Mouse (Mus musculus) yolk sac, embryonic 10.5 days (tissue): ENCODE data around the gene 9130008F23Rik.
A peak's percentile ranks its signal among the peaks of the same experiment; 100 is the strongest.

Source experiments
- DNase-seq: peaks from one replicate; pipeline ENCODE4 v3.0.0-alpha.2; 2017; ENCODE audit warnings: low spot score

9130008F23Rik gene

DNA sequence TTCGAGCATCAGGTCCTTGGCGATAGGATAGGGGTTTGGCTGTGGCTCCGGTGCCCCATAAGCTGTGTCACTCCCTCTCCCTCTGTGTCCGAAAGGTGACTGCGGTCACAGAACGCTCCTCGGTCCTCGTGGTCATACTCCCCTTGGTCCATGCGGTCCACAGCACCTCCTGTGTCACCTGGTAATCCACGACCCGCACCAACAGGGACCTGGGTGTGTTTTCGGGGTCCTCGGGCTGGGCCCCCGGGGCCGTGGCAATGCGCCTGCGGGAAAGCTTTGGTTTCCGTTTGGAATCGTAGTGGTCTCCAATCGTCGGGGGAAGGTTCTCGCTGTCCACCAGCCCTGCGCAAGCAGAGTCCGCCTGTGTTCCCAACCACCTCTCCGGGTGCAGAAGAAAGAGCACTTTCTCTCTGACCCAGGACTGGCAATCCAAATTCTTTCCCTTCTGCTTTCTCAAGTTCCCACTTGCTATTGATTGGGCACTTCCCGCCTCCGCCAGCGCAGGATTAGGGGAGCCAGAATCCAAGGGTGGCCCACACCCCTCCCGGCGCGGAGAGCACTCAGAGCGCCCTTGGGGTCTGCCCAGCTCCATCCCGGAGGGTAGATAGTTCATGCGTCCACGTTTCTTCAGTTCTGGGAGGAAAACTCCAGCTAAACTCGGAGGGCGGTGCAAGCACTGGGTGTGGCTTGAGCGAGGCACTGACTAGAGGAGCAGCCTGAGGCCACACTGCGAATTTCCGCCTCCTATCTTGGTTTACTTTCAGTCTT, at the start of gene 9130008F23Rik:
TSS of gene 9130008F23Rik (minus strand) at position 636 of the 768 bp plus-strand sequence.
- DNase-seq = peak; percentile 67

DNA sequence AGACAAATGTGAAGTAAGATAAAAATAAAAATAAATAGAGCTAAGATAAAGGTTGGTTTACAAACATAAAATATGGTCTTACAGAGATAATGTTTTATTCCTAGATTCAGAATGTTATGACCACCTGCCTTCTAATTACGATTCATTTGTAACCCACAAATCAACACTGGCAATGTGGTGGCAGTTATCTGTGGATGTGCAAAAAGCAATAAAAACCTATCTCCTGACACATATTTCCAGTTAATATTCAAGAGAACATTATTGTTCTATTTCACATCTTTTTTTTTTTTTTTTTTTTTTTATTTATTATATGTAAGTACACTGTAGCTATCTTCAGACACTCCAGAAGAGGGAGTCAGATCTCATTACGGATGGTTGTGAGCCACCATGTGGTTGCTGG, 35.1 kb upstream of the 9130008F23Rik start:
- no peak for DNase-seq

DNA sequence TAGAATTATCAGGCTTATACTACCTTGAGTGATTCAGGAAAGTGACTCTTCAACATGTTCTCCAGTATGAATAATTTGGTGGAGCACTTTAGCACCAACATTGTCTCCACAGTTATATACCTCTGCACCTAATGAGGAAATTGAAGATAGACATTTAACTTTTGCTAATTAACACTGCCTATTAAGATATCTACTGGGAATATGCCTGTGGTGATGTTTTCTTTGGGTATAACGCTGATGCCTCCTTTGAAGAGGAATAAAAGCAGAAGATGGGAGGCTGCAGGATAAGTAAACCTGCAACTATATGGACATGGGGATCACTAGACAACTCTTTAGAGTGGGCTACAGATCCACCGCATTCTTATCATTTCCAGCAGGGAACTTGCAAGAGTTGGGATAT, 33.9 kb upstream of the 9130008F23Rik start, which contains the start of gene Glyatl3:
TSS of gene Glyatl3 (minus strand) at position 101 of the 400 bp plus-strand sequence.
- no peak for DNase-seq

DNA sequence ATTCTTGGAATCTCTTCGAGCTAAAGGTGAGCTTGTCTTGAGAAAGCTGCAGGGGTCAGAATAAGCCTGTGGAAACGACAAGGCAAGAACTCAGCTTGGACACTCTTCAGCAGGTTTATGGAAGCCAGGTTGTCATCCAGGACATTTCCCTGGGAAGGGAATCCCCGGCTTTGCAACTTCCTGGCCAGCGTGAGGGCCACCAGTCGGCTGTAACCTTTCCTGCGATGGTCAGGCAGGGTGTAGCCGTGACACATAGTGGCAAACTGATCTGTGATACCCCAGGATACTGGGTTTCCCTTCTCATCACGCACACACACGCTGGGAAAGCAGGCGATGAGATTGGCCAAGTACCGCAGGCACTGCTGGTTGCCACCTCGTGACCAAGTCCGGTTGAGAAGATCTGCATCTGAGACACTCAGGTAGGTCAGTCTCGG, 24.4 kb upstream of the 9130008F23Rik start:
- DNase-seq = no peak

DNA sequence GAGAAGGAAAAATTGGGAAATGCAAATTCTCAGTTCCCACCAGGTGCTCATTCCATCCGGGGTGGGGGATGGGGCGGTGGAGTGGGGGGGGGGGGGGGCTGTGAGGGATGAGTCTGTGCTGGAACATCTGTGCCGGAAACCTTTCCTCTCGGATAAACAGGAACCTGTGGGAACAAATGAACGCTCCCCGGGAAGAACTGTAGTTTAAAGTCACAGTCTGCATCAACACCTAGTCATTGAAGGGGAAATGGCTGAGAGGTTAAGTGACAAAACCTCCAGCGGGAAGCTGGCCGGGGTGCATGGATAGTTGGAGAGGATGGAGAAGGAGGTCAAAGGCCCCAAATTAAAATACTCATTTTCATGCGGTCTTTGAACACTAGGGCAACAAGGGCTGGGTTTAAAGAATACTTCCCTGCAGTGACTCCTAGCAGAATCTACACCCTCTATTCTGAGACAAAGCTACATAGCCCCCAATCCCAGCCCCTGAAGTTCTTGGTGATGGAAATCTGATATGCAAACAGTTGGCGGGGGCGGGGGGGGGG, 23.8 kb upstream of the 9130008F23Rik start:
- DNase-seq = no peak

DNA sequence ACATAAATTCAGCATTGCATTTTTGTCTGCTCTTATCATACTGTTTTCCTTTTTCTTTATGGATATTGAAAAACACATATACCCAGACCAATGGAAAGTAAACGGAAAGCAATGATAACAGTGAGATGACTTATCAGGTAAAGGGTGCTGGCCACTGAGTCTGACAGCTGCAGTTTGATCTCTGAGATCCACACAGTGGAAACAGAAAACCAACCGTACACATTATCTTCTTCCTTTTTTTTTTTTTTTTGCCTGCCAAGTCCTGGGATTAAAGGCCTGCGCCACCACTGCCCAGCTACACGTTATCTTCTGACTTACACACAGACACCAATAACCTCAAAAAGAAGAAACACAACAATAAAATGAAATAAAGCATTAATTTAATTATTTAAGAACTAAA, 23.0 kb upstream of the 9130008F23Rik start:
- DNase-seq = no peak

DNA sequence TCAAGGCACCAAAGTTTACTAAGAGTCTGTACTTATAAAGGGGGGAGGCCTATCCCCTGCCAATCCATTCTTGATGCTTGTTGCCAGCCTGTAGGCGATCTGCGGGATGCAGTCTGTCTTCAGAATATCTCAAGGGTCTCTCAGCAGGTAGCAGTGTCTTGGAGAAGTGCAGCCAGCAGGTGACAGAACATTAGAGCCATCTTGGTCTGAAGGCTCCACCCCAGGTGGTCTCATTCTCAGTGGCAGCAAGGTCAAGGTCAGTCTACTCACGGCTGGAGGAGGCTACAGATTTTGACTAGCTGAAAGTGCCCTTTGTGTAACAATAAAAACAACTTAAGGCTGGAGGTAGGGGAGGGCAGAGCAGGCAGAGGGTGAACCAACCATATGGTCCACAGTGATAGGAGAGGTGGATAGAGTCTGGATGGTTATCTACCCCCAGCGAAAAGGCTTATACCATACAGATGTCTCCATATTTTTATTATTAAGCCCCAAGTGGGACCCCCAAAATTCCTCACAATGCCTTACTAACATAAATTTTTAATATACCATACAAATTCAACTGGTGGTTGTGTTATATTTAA, 19.5 kb upstream of the 9130008F23Rik start:
- DNase-seq = no peak

DNA sequence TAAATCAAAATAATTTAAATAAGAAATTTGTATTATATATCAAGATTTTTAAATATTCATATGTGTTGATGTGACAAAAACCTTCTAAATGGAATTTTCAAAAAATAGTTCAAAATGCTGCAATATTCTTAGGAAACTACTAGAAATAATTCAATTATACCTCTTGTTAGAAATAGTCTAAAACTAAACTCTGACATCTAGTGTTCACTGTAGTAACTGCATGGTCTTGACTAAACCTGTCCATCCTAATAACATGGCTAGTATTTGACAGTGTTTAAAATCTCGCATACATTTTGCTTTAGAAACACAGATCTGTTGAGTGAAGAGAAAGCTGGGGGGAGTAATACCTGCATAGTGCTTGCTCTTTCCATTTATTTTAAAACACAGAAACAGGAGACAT, 16.5 kb upstream of the 9130008F23Rik start:
- DNase-seq = no peak

DNA sequence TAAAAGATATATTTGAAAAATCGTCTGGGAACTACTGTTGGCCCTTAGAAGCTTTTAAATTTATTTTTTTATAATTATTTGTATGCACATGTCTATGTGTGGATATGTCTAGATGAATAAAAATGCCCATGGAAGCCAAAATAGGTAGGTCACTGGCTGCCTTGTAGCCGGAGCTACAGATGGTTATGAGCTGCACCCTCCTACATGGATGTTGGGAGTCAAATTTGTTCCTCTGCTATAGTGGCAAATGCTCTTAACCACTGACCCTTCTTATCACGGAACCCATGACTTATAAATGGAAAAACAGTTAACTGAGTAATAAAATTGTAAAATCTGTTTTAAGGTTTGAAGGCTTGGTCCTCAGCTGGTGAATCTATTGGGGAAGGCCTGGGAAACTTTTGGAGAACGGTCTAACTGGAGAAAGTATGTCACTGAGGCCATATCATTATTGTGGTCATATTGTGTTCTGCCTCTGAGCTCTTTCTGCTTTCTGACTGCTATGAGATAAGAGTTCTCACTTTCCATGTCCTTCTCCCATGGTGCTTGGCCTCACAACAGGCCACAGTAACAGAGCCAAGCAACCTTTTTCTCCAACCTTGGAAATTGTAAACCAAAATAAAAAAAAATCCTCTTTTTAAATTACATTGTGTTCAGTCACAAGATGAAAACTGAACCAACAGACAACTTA, 7.6 kb upstream of the 9130008F23Rik start:
- no peak for DNase-seq

DNA sequence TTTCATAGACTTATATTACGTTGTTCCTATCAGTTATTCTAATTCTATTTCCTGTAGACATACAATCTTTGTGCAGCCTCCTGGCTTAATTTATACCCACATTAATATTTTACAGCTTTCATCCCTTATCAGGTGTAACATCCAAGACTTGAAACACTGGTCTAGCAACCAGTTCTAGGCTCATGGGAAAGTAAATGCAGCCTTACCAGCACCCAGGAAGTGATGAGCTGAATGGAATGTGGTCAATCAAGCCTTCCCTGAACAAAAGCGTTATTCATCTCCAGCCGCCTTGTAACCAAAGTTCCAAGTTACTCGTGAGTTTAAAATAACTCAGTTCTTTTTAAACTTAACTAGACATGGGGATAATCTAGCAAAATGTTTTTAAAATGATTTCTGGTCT, 4.8 kb upstream of the 9130008F23Rik start:
- DNase-seq = no peak

DNA sequence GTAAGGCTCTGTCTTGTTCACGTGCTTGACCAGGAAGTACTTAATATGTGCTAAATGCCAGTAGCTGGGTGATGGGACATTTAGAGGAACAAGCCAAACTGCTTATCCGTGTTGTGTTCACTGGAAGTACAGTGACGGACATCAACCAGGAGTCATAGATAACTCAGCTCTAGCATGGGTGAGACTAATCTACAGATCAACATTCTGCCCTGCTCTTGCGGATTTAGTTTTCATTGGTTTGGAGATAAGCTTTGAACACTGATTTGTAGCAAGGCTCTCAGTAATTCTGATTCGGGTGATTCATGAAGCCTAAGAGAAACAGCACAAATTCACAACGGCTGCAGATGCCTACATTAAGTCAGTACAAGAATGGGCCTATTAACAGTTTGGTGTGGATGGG, 1.8 kb upstream of the 9130008F23Rik start:
- no peak for DNase-seq

DNA sequence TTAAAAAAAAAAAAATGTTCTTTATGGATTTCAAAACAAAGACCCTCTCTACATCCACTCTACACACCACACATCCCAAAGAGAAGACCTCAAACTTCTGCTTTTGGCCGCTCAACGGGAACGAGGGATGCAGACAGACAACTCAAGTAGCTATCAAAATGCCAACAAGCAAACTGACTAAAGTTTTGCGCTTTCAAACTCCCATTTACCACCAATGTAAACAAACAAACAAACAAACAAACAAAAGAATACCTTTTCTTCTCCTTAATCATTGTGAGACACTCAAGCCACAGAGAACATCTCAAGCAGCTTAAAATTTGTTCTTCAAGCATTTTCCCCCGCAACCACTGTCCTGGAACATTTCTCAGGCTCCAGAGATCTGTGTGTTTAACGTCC, 833 bp downstream of the 9130008F23Rik start:
- no peak for DNase-seq

DNA sequence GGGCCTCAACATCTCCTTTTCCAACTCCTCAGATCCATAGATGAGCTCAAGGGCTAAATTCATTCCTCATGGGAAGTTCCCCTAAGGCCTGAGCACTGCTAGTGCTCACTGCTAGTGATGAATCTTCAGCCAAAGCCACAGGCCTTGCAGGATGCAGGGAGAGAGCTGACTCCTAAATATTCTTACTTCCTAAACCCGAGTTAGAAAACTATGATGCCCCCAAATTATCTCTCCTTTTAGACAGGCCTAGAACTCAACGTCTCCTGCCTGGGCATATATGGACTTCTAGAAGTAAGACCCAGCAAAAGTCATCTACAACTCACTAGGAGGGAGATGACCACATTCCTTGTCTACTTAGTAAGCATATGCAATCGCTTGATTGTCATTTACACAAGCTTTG, 2.6 kb downstream of the 9130008F23Rik start:
- DNase-seq = no peak

DNA sequence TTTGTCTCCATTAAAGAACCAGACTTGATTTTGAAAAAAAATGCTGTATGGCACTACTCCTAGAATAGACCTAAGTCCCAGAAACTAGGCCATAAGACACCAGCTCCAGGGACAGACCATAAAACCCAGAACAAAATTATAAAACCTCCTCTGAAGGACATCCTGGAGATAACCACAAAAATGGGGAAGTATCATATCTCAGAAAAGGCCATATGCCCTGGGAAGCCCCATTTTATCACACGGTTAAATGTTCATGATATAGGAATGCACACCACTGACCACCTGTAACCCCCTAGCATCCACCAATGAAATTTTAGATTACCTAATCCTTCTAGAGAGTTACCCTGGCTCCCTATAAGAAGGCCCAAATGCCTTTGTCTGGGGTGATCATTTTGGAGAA, 4.8 kb downstream of the 9130008F23Rik start:
- DNase-seq = no peak

DNA sequence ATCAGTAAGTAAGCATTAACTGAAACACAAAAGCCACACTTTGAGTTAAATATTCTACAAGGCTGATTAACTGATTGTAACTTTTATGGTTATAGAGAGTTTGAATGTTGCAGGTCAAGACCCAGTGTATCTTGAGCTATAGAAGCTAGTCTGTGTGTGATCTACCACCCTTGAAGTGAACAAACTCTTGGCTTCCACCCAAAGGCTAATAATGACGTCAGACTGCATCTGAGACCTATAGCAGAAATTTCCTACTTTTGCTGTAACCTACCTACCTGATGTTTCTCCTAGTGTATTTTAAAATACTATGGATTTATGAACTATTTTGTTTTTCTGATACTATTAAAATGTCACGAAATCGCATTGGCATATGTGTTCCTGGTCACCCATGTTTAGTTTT, 5.7 kb downstream of the 9130008F23Rik start:
- no peak for DNase-seq

DNA sequence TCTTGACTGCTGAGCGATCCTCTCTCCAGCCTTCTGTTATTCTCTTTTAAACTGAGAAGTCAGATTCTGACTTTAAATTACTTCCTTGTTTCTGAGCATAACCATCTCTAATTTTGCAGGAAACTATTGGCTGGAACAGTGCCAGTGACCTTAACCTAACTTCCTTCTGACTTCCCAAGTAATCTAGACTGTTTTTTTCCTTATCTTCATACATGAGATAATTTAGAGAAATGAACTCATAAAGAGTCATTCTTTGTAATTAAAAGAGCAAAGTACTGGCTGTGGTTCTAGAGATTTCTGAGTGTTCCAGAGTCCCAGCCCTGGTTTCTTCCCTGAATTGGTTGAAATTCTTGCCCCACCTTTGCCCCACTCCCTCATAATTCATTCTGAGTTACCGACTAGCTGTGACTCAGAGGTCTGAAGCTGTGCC, 6.8 kb downstream of the 9130008F23Rik start:
- no peak for DNase-seq

DNA sequence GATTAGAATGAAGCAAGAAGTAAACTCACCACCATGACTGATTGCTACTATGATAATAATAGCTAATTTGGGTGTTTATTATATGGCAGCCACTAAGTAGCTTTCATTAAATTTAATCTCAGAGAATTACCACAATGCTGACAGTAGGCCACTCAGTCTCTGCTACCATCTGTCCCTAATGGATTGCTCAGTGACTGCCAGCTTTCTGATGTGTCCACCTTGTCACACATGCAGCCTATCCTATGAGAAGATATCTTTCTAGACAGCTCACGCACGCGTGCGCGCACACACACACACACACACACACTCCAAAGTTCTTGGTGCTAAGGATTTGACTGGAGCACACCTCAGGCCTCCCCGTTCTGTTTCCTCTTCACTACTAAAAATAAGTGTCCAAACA, 7.7 kb downstream of the 9130008F23Rik start:
- no peak for DNase-seq

DNA sequence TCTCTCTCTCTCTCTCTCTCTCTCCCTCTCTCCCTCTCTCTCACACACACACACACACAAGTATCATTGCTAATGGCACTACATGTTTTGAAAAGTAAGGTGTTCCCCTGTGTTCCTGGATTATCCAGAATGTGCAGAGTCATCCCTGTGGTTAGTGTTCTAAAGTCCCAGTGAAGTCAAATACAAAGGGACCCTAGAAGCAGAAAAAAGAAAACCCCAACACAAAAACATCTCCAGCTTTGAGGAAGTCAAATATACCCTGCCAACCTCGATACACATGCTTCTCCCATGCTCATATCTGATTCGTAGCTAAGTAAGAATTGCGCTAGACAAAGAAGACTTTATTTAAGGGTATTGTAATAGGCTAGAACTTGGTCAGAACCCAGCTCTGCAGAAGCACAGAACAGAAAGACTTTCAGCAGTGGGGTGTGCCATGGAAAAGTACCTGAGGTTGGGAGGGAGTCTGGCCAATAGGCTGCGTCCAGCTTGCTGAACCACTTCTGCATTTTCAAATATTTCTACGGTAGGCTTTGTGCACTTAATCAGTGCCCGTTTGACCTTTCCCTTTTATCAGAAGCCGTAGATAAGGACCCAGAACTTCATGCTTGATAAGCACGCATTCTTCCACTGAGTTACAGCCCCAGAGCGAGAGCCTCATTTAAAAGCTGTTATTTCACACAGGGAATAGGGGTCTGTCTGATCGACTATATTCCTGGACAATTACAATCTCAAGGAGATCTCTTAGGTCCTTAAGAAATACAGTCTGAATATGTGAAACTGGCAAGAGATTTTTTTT, 11.2 kb downstream of the 9130008F23Rik start:
- no peak for DNase-seq

DNA sequence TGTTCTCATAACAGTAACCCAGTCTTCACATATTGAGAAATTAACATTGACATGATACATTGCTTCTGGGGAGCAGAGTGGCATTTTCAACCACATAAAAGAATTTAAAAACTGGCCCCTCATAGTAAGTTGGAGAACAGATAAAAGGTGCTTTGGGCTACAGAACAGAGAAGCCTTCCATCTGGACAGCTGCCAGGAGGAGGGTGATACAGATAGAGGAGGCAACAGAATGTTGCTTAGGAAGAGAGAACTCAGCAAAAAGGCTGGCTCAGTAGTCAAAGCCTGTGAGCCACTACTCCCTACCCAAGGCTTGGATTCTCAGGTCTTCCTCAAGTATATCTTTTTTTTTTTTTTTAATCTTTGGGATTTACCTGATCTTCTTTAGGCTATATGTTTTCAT, 25.3 kb downstream of the 9130008F23Rik start:
- DNase-seq = no peak

DNA sequence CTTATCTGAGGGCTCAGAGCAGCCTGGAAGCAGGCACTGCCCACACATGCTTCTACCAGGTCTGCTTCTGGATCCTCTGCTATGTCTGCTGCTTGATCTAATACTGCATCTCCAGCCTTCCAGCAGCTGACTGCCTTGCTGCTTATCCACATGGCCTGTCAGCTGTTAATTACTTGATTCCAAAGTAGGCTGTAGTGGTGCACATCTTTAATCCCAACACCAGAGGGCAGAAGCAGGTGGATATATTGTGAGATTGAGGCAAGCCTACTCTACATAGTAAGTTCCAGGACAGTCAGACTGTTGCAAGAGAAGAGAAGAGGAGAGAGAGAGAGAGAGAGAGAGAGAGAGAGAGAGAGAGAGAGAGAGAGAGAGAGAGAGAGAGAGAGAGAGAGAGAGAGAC, 43.1 kb downstream of the 9130008F23Rik start:
- no peak for DNase-seq

DNA sequence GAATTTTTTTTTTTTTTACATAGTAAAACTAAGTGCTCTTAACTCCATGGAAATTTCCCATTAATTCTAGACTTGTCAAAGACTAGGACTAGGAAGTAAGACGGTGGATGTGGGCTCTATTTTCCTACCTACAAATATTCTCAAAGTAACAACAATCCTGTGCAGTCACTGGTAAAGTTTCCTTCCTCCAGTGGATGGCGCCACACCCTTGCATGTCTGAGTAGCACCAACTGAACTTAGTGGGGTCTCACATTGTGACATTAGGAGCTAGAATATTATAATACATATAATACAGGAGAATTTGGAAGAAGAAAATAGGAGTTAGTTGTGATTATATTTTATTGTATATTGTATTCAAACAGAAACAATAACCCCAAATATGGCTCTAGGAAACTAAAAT, 48.5 kb downstream of the 9130008F23Rik start:
- no peak for DNase-seq
